Mouse (Mus musculus): Measurements from ENCODE around the gene Fbxl2. TPM values are rescaled to one million over a fixed set of nuclear protein-coding genes. Genes with fewer than 3 reads are reported as not detected.
"Not testable (repeated sequence)": the region's sequence is repeated elsewhere in the genome, so short reads cannot be mapped to it uniquely, and the experiment has no call there.

Fbxl2 gene
- polyA plus RNA-seq (2014; fragmentation: Nextera tagmentation; extraction: Ambion mirVana): 3.4 and 3.7 TPM in 2 replicates

GRCm38 (mm10) chr9:114046028-114046427, at the start of gene Fbxl2:
Gene Fbxl2 (minus strand): TSS chr9:114046191.
- H3K27ac ChIP-seq (ENCODE audit: low read depth): no peak within 1 kb of the TSS
- no peaks in the 10 kb centered on the region for H3K9me3 ChIP-seq (ENCODE audit: control insufficient read depth, low read length)
- no peak within 1 kb of the TSS for H3K4me2 ChIP-seq (ENCODE audit: low read length)
- no peak within 1 kb of the TSS for H3K4me3 ChIP-seq (ENCODE audit: low read depth, low read length)
- H3K36me3 ChIP-seq (ENCODE audit: control insufficient read depth, insufficient read depth, low read length): no peaks in the 10 kb centered on the region
- 84% methylated on average over 10 of the region's 10 CpGs for WGBS
- H3K4me1 ChIP-seq (replicated peaks; ENCODE audit: control insufficient read depth, insufficient read depth, low read length): no peaks in the 10 kb centered on the region
- no peaks in the 10 kb centered on the region for H3K27me3 ChIP-seq (replicated peaks; ENCODE audit: control insufficient read depth, insufficient read depth, low read length)
- no peak for DNase-seq (ENCODE audit: low spot score)
- 0 out of 2 replicates have a peak, but pooled peaks have one; percentile 53 for ATAC-seq (replicated peaks; ENCODE audit: low FRiP score, low TSS enrichment, low read depth)
- no peak within 1 kb of the TSS for H3K9ac ChIP-seq (ENCODE audit: low read length)

GRCm38 (mm10) chr9:114094854-114095253, 48.9 kb upstream of the Fbxl2 start:
- no peaks in the 10 kb centered on the region for H3K9me3 ChIP-seq (ENCODE audit: control insufficient read depth, low read length)

GRCm38 (mm10) chr9:114092188-114092587, 46.2 kb upstream of the Fbxl2 start:
- H3K9ac ChIP-seq (ENCODE audit: low read length); ATAC-seq (replicated peaks; ENCODE audit: low FRiP score, low TSS enrichment, low read depth); H3K27ac ChIP-seq (ENCODE audit: low read depth); H3K36me3 ChIP-seq (ENCODE audit: control insufficient read depth, insufficient read depth, low read length); H3K4me3 ChIP-seq (ENCODE audit: low read depth, low read length); H3K4me2 ChIP-seq (ENCODE audit: low read length); H3K9me3 ChIP-seq (ENCODE audit: control insufficient read depth, low read length); H3K27me3 ChIP-seq (replicated peaks; ENCODE audit: control insufficient read depth, insufficient read depth, low read length); H3K4me1 ChIP-seq (replicated peaks; ENCODE audit: control insufficient read depth, insufficient read depth, low read length): not testable (repeated sequence)
- DNase-seq (ENCODE audit: low spot score): peak; percentile 73
- 11% methylated on average over 9 of the region's 9 CpGs for WGBS

More at GRCm38 (mm10) chr9:114094854-114095253, 48.9 kb upstream of the Fbxl2 start:
- H3K27me3 ChIP-seq (replicated peaks; ENCODE audit: control insufficient read depth, insufficient read depth, low read length): no peaks in the 10 kb centered on the region
- no peaks in the 10 kb centered on the region for H3K4me1 ChIP-seq (replicated peaks; ENCODE audit: control insufficient read depth, insufficient read depth, low read length)
- ATAC-seq (replicated peaks; ENCODE audit: low FRiP score, low TSS enrichment, low read depth) (no peak), DNase-seq (ENCODE audit: low spot score) (no peak)
- WGBS: 79% methylated on average over 2 of the region's 2 CpGs
- no peak overlapping the region for H3K4me2 ChIP-seq (ENCODE audit: low read length)
- no peaks in the 10 kb centered on the region for H3K36me3 ChIP-seq (ENCODE audit: control insufficient read depth, insufficient read depth, low read length)
- H3K27ac ChIP-seq (ENCODE audit: low read depth): no peak overlapping the region
- H3K9ac ChIP-seq (ENCODE audit: low read length): no peak overlapping the region
- no peak overlapping the region for H3K4me3 ChIP-seq (ENCODE audit: low read depth, low read length)

- not testable (repeated sequence) for ATAC-seq (replicated peaks; ENCODE audit: low FRiP score, low TSS enrichment, low read depth); H3K9ac ChIP-seq (ENCODE audit: low read length); H3K4me3 ChIP-seq (ENCODE audit: low read depth, low read length); H3K36me3 ChIP-seq (ENCODE audit: control insufficient read depth, insufficient read depth, low read length); H3K27me3 ChIP-seq (replicated peaks; ENCODE audit: control insufficient read depth, insufficient read depth, low read length); H3K27ac ChIP-seq (ENCODE audit: low read depth); H3K9me3 ChIP-seq (ENCODE audit: control insufficient read depth, low read length); H3K4me2 ChIP-seq (ENCODE audit: low read length); DNase-seq (ENCODE audit: low spot score); H3K4me1 ChIP-seq (replicated peaks; ENCODE audit: control insufficient read depth, insufficient read depth, low read length)
- WGBS: 91% methylated on average over 6 of the region's 6 CpGs
Observed at GRCm38 (mm10) chr9:114088885-114089284, 42.9 kb upstream of the Fbxl2 start.

GRCm38 (mm10) chr9:114087106-114087815, 41.3 kb upstream of the Fbxl2 start:
- no peak for ATAC-seq (replicated peaks; ENCODE audit: low FRiP score, low TSS enrichment, low read depth)
- WGBS: 82% methylated on average over 11 of the region's 11 CpGs
- no peaks in the 10 kb centered on the region for H3K36me3 ChIP-seq (ENCODE audit: control insufficient read depth, insufficient read depth, low read length)

GRCm38 (mm10) chr9:114086422-114086821, 40.4 kb upstream of the Fbxl2 start:
- Histone ChIP-seq H3K36me3 (ENCODE audit: control insufficient read depth, insufficient read depth, low read length) (no peaks in the 10 kb centered on the region), H3K27ac (ENCODE audit: low read depth) (no peak overlapping the region), H3K4me2 (ENCODE audit: low read length) (no peak overlapping the region), H3K9ac (ENCODE audit: low read length) (no peak overlapping the region), H3K27me3 (replicated peaks; ENCODE audit: control insufficient read depth, insufficient read depth, low read length) (no peaks in the 10 kb centered on the region), H3K9me3 (ENCODE audit: control insufficient read depth, low read length) (no peaks in the 10 kb centered on the region), H3K4me1 (replicated peaks; ENCODE audit: control insufficient read depth, insufficient read depth, low read length) (no peaks in the 10 kb centered on the region), H3K4me3 (ENCODE audit: low read depth, low read length) (no peak overlapping the region)
- DNase-seq (ENCODE audit: low spot score) (no peak), ATAC-seq (replicated peaks; ENCODE audit: low FRiP score, low TSS enrichment, low read depth) (no peak)
- 88% methylated on average over 3 of the region's 3 CpGs for WGBS

More at GRCm38 (mm10) chr9:114087106-114087815, 41.3 kb upstream of the Fbxl2 start:
- DNase-seq (ENCODE audit: low spot score): no peak
- no peaks in the 10 kb centered on the region for H3K27me3 ChIP-seq (replicated peaks; ENCODE audit: control insufficient read depth, insufficient read depth, low read length)
- H3K9ac ChIP-seq (ENCODE audit: low read length): no peak overlapping the region
- no peak overlapping the region for H3K4me2 ChIP-seq (ENCODE audit: low read length)
- no peaks in the 10 kb centered on the region for H3K4me1 ChIP-seq (replicated peaks; ENCODE audit: control insufficient read depth, insufficient read depth, low read length)
- no peaks in the 10 kb centered on the region for H3K9me3 ChIP-seq (ENCODE audit: control insufficient read depth, low read length)
- H3K4me3 ChIP-seq (ENCODE audit: low read depth, low read length): no peak overlapping the region
- H3K27ac ChIP-seq (ENCODE audit: low read depth): no peak overlapping the region

- H3K4me2 ChIP-seq (ENCODE audit: low read length): no peak overlapping the region
- WGBS: 85% methylated on average over 19 of the region's 19 CpGs
- ATAC-seq (replicated peaks; ENCODE audit: low FRiP score, low TSS enrichment, low read depth) (no peak), DNase-seq (ENCODE audit: low spot score) (no peak)
- no peaks in the 10 kb centered on the region for H3K9me3 ChIP-seq (ENCODE audit: control insufficient read depth, low read length)
- no peak overlapping the region for H3K27ac ChIP-seq (ENCODE audit: low read depth)
- H3K4me3 ChIP-seq (ENCODE audit: low read depth, low read length): no peak overlapping the region
- no peaks in the 10 kb centered on the region for H3K4me1 ChIP-seq (replicated peaks; ENCODE audit: control insufficient read depth, insufficient read depth, low read length)
- H3K36me3 ChIP-seq (ENCODE audit: control insufficient read depth, insufficient read depth, low read length): no peaks in the 10 kb centered on the region
- no peak overlapping the region for H3K9ac ChIP-seq (ENCODE audit: low read length)
- H3K27me3 ChIP-seq (replicated peaks; ENCODE audit: control insufficient read depth, insufficient read depth, low read length): no peaks in the 10 kb centered on the region
Observed at GRCm38 (mm10) chr9:114073681-114074080, 27.7 kb upstream of the Fbxl2 start.

- DNase-seq (ENCODE audit: low spot score) (no peak), ATAC-seq (replicated peaks; ENCODE audit: low FRiP score, low TSS enrichment, low read depth) (peak; percentile 55)
- H3K4me1 ChIP-seq (replicated peaks; ENCODE audit: control insufficient read depth, insufficient read depth, low read length): no peaks in the 10 kb centered on the region
Observed at GRCm38 (mm10) chr9:114069372-114069771, 23.4 kb upstream of the Fbxl2 start.

GRCm38 (mm10) chr9:114068494-114069053, 22.6 kb upstream of the Fbxl2 start:
- ATAC-seq (replicated peaks; ENCODE audit: low FRiP score, low TSS enrichment, low read depth): 0 out of 2 replicates have a peak, but pooled peaks have one; percentile 61
- DNase-seq (ENCODE audit: low spot score): no peak
- WGBS: 63% methylated on average over 12 of the region's 12 CpGs

More at GRCm38 (mm10) chr9:114069372-114069771, 23.4 kb upstream of the Fbxl2 start:
- Histone ChIP-seq H3K36me3 (ENCODE audit: control insufficient read depth, insufficient read depth, low read length) (no peaks in the 10 kb centered on the region), H3K9me3 (ENCODE audit: control insufficient read depth, low read length) (no peaks in the 10 kb centered on the region), H3K9ac (ENCODE audit: low read length) (no peak overlapping the region), H3K27me3 (replicated peaks; ENCODE audit: control insufficient read depth, insufficient read depth, low read length) (no peaks in the 10 kb centered on the region), H3K4me3 (ENCODE audit: low read depth, low read length) (no peak overlapping the region), H3K27ac (ENCODE audit: low read depth) (no peak overlapping the region), H3K4me2 (ENCODE audit: low read length) (no peak overlapping the region)
- 51% methylated on average over 6 of the region's 6 CpGs for WGBS

More at GRCm38 (mm10) chr9:114068494-114069053, 22.6 kb upstream of the Fbxl2 start:
- Histone ChIP-seq H3K4me3 (ENCODE audit: low read depth, low read length) (no peak overlapping the region), H3K27me3 (replicated peaks; ENCODE audit: control insufficient read depth, insufficient read depth, low read length) (no peaks in the 10 kb centered on the region), H3K36me3 (ENCODE audit: control insufficient read depth, insufficient read depth, low read length) (no peaks in the 10 kb centered on the region), H3K9me3 (ENCODE audit: control insufficient read depth, low read length) (no peaks in the 10 kb centered on the region), H3K4me2 (ENCODE audit: low read length) (no peak overlapping the region), H3K27ac (ENCODE audit: low read depth) (no peak overlapping the region), H3K4me1 (replicated peaks; ENCODE audit: control insufficient read depth, insufficient read depth, low read length) (no peaks in the 10 kb centered on the region), H3K9ac (ENCODE audit: low read length) (no peak overlapping the region)
